8 mouse cellular contexts compared by ENCODE assay signal in the genomic region with DNA sequence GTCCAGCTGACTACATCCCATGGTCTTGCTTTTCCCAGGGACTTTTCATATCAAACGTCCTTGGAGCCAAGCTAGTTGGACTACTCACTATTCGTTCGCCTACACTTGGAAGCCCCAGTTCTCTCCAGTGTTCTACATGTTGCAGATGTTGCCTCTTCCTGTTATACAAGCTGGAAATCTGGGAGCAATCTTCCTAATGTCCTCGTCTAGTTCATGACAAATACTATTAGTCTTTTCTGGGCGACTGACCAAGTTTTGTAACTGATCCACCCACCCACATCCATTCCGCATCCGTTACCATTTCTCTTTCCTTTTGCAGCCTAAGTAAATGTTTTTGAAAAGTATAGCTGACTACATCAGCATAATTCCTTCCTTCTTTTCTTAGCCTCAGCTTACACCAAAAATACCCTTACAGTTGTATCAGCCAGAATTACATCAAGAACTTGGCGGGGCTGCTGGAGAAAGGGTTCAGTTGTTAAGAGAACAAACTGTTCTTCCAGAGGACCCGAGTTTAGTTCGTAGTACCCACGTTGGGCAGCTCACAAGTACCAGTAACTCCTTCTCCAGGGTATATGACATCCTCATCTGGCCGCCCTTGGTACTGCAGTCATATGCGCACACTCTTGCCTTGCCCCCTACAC.
DNase-seq lines count a peak whose midpoint lies in the region.

No protein-coding gene starts in this region.

- peak; percentile 46 for DNase-seq in layer of hippocampus, adult 11-12 months (ENCODE audit: low spot score)
- no peak for DNase-seq in layer of hippocampus, postnatal 25 days (ENCODE audit: extremely low spot score in 1 of 2, low spot score in 1 of 2)
- DNase-seq in gastrocnemius, postnatal 10 days, result peak; percentile 29
- peak; percentile 59 for DNase-seq in kidney, postnatal 10 days
- DNase-seq in lung, postnatal 36 days, result peak; percentile 56
- DNase-seq in embryo, embryonic 10.5 days (ENCODE audit: low spot score), result no peak
- no peak for DNase-seq in cerebellum, postnatal 4 days (ENCODE audit: low spot score in 2 of 2)
- DNase-seq in liver, result no peak

Comparison
In these comparisons a context has a peak if more than half of its experiments do, and no peak if none do; other contexts are left out.
1. DNase-seq: peak in layer of hippocampus, adult 11-12 months (single experiment), gastrocnemius, postnatal 10 days (single experiment), kidney, postnatal 10 days (single experiment) and lung, postnatal 36 days (single experiment); none in layer of hippocampus, postnatal 25 days (0 of 2), embryo, embryonic 10.5 days (single experiment), cerebellum, postnatal 4 days (0 of 2) and liver (single experiment).